7 mouse cellular contexts compared by ENCODE assay signal in genomic region chr4:137476761-137477237, GRCm38 (mm10). TPM values are rescaled to one million over a fixed set of nuclear protein-coding genes. Genes with fewer than 3 reads are reported as not detected.
DNase-seq lines count a peak whose midpoint lies in the region; ATAC-seq and TF ChIP-seq lines count a peak whose summit lies in the region.

No protein-coding gene starts in this region.

- H3K4me1 ChIP-seq in ES-E14 (ENCODE audit: control insufficient read depth in 2 of 2, insufficient read depth in 2 of 2, low read length in 2 of 2, poor library complexity in 1 of 2), result peaks cover 33 to 76% of the 10 kb centered on the region in 2 experiments
- H3K4me1 ChIP-seq in hindbrain, postnatal 0 days (ENCODE audit: insufficient read depth, low read length), result peaks cover 12% of the 10 kb centered on the region; the same call in 1 of the 2 replicates
- peaks cover 45% of the 10 kb centered on the region for H3K4me1 ChIP-seq in midbrain, embryonic 13.5 days (replicated peaks)

- peak overlapping the region; percentile 29 to 55 for H3K4me3 ChIP-seq in ES-E14 (ENCODE audit: insufficient read depth in 1 of 2, low read depth in 1 of 2, low read length in 2 of 2, poor library complexity in 1 of 2, severe bottlenecking in 1 of 2)
- H3K4me3 ChIP-seq in hindbrain, postnatal 0 days (ENCODE audit: low read length), result no peak overlapping the region
- H3K4me3 ChIP-seq in midbrain, embryonic 13.5 days (replicated peaks), result no peak overlapping the region

- DNase-seq in 3T3-L1 (ENCODE audit: low read depth, low spot score) (peak; percentile 73), ES-E14 (ENCODE audit: low read depth, low spot score) (no peak)
- DNase-seq in gastrocnemius, postnatal 25 days, result peak; percentile 86
- no peak for DNase-seq in hindbrain, postnatal 0 days (ENCODE audit: low spot score)
- no peak for DNase-seq in embryo, embryonic 9.5 days (ENCODE audit: extremely low spot score)

- no peak for ATAC-seq in hindbrain, postnatal 0 days
- ATAC-seq in midbrain, embryonic 13.5 days, result 0 out of 2 replicates have a peak, but pooled peaks have one; percentile 12
- no peak for ATAC-seq in CD4-positive, CD25-positive, alpha-beta regulatory T cell, adult 4 months

- peak overlapping the region; percentile 25; the same call in 1 of the 2 replicates for H3K4me2 ChIP-seq in hindbrain, postnatal 0 days (ENCODE audit: low read depth, low read length)
- H3K4me2 ChIP-seq in midbrain, embryonic 13.5 days (replicated peaks), result no peak overlapping the region; the same call in 1 of the 2 replicates

- no peaks in the 10 kb centered on the region for H3K9me3 ChIP-seq in ES-E14 (ENCODE audit: control insufficient read depth, insufficient read depth, low read depth, low read length)
- H3K9me3 ChIP-seq in hindbrain, postnatal 0 days (ENCODE audit: low read length), result no peaks in the 10 kb centered on the region
- no peaks in the 10 kb centered on the region for H3K9me3 ChIP-seq in midbrain, embryonic 13.5 days

- no peaks in the 10 kb centered on the region for H3K27me3 ChIP-seq in hindbrain, postnatal 0 days (ENCODE audit: insufficient read depth, low read length)
- peaks cover 12% of the 10 kb centered on the region; the same call in 1 of the 2 replicates for H3K27me3 ChIP-seq in midbrain, embryonic 13.5 days

- H3K9ac ChIP-seq in ES-E14 (ENCODE audit: insufficient read depth, low read depth, low read length, poor library complexity, severe bottlenecking), result peak overlapping the region; percentile 2; the same call in 1 of the 2 replicates
- H3K9ac ChIP-seq in hindbrain, postnatal 0 days (replicated peaks; ENCODE audit: low read length), result no peak overlapping the region
- H3K9ac ChIP-seq in midbrain, embryonic 13.5 days (replicated peaks), result no peak overlapping the region

- in situ Hi-C loops in ES-E14 (cut with MboI; ENCODE audit: low sequenced_read_pairs in 2 of 2, unreplicated experiment in 2 of 2), result no loop called here

- H3K27ac ChIP-seq in ES-E14 (ENCODE audit: insufficient read depth, low read depth, low read length, poor library complexity, severe bottlenecking), result no peak overlapping the region
- no peak overlapping the region for H3K27ac ChIP-seq in hindbrain, postnatal 0 days
- H3K27ac ChIP-seq in midbrain, embryonic 13.5 days, result no peak overlapping the region

- no peak for TF ChIP-seq CTCF in hindbrain, postnatal 0 days (IDR thresholded peaks at IDR 0.05; ENCODE audit: low read depth)

- peaks cover 3% of the 10 kb centered on the region; the same call in 1 of the 2 replicates for H3K36me3 ChIP-seq in ES-E14 (ENCODE audit: control insufficient read depth, insufficient read depth, low read length, poor library complexity, severe bottlenecking)
- no peaks in the 10 kb centered on the region for H3K36me3 ChIP-seq in hindbrain, postnatal 0 days (ENCODE audit: insufficient read depth, low read length)
- no peaks in the 10 kb centered on the region for H3K36me3 ChIP-seq in midbrain, embryonic 13.5 days

- WGBS in hindbrain, postnatal 0 days, result 22% methylated on average over 17 of the region's 17 CpGs
- 24% methylated on average over 17 of the region's 17 CpGs for WGBS in midbrain, embryonic 13.5 days

TF ChIP-seq in ES-E14, 5 proteins besides CTCF, POLR2A, EP300 and RAD21:
- TF ChIP-seq MAFK (IDR thresholded peaks at IDR 0.05; ENCODE audit: insufficient read depth, low read depth, low read length), result peak; percentile 54; the same call in 1 of the 2 replicates
- TF ChIP-seq ZNF384 (IDR thresholded peaks at IDR 0.05; ENCODE audit: low read depth, low read length), result no peak
TF ChIP-seq in ES-E14: peak in this region for 1.

RNA-seq across cellular contexts. Expression of gene Hspg2, which starts 8.2 kb away (rescaled TPM):
- total RNA-seq in ES-E14 (2012; rRNA removed), result 226 and 278 TPM in 2 replicates
- total RNA-seq in gastrocnemius, postnatal 25 days (2021), result 100 to 1,000 TPM; 105 to 107 TPM
- 37.8 and 39.2 TPM in 2 replicates for total RNA-seq in hindbrain, postnatal 0 days (2014; rRNA removed)
- polyA plus RNA-seq in hindbrain, postnatal 0 days (2015; fragmentation: Nextera tagmentation; extraction: Ambion mirVana), result 3.5 and 3.7 TPM in 2 replicates
- polyA plus RNA-seq in midbrain, embryonic 13.5 days (2015; fragmentation: Nextera tagmentation; extraction: Ambion mirVana), result 4.2 and 5.0 TPM in 2 replicates
- not detected for polyA plus RNA-seq in CD4-positive, CD25-positive, alpha-beta regulatory T cell, adult 4 months (2017; shearing (Covaris generic))

RNA-seq across cellular contexts. Expression of gene 1700013G24Rik, which starts 23.7 kb away (rescaled TPM):
- total RNA-seq in ES-E14 (2012; rRNA removed), result not detected in 2 replicates
- total RNA-seq in gastrocnemius, postnatal 25 days (2021), result not detected
- total RNA-seq in hindbrain, postnatal 0 days (2014; rRNA removed), result not detected in 2 replicates
- not detected in 2 replicates for polyA plus RNA-seq in hindbrain, postnatal 0 days (2015; fragmentation: Nextera tagmentation; extraction: Ambion mirVana)
- not detected in 2 replicates for polyA plus RNA-seq in midbrain, embryonic 13.5 days (2015; fragmentation: Nextera tagmentation; extraction: Ambion mirVana)
- not detected for polyA plus RNA-seq in CD4-positive, CD25-positive, alpha-beta regulatory T cell, adult 4 months (2017; shearing (Covaris generic))

RNA-seq across cellular contexts. Expression of gene Cela3b, which starts 46.5 kb away (rescaled TPM):
- not detected in 2 replicates for total RNA-seq in ES-E14 (2012; rRNA removed)
- total RNA-seq in gastrocnemius, postnatal 25 days (2021), result not detected
- not detected in 2 replicates for total RNA-seq in hindbrain, postnatal 0 days (2014; rRNA removed)
- not detected in 2 replicates for polyA plus RNA-seq in hindbrain, postnatal 0 days (2015; fragmentation: Nextera tagmentation; extraction: Ambion mirVana)
- polyA plus RNA-seq in midbrain, embryonic 13.5 days (2015; fragmentation: Nextera tagmentation; extraction: Ambion mirVana), result not detected in 2 replicates
- polyA plus RNA-seq in CD4-positive, CD25-positive, alpha-beta regulatory T cell, adult 4 months (2017; shearing (Covaris generic)), result not detected

Comparison
In these comparisons a context has a peak if more than half of its experiments do, and no peak if none do; other contexts are left out.
1. DNase-seq: peak in 3T3-L1 (single experiment) and gastrocnemius, postnatal 25 days (single experiment); none in ES-E14 (single experiment), hindbrain, postnatal 0 days (single experiment) and embryo, embryonic 9.5 days (single experiment).
2. H3K4me3 ChIP-seq: peak in ES-E14 (2 of 2); none in hindbrain, postnatal 0 days (single experiment) and midbrain, embryonic 13.5 days (single experiment).